Mouse (Mus musculus): Measurements from ENCODE around the gene Sfn.
"Not testable (repeated sequence)": the region's sequence is repeated elsewhere in the genome, so short reads cannot be mapped to it uniquely, and the experiment has no call there.

The Sfn gene

DNA sequence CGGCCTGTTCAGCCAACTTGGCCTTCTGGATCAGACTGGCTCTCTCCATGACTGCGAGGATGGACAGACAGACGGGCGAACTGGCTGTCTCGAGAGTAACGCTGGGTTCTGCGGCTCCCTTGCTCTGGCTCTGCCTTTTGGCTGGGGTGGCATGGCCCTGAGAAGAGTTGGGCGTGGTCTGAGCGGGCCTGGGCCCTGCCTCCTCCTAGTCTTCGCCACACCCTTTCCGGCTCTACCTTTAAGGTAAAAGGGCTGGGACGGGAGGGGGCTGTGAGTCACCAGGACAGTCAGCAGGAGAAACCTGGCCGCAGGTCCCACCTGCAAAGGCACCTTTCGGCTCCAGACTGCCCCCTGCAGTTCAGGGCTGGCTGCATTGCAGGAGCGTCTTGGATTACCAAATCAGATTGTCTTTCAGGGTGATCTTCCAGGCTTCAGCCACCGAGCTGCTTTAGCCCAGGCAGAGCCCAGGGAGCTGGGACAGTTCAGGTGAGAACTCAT lies at the start of gene Sfn:
TSS of gene Sfn (minus strand) at position 448 of the 498 bp plus-strand sequence.
- no peak for DNase-seq (ENCODE audit: low read depth)

DNA sequence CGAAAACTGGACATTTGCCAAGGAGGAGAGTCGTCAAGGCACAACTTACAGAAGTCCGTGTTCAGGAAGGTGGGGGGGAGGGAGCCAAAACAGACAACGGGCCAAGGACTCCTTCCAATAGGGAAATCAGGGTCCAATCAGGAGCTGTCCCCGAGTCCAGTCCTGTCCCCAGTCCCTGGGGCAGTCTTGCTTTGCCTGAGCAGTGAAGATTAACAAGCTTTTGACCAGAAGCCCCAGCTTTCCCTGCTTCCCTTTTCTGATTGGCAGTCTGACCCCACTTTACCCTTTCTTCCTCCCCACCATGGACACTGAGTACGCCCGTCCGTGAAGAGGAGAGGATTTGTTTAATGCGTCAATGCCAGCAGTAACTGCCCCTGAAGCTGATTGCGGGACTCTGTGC lies 49.5 kb upstream of the Sfn start:
- no peak for DNase-seq (ENCODE audit: low read depth)

DNA sequence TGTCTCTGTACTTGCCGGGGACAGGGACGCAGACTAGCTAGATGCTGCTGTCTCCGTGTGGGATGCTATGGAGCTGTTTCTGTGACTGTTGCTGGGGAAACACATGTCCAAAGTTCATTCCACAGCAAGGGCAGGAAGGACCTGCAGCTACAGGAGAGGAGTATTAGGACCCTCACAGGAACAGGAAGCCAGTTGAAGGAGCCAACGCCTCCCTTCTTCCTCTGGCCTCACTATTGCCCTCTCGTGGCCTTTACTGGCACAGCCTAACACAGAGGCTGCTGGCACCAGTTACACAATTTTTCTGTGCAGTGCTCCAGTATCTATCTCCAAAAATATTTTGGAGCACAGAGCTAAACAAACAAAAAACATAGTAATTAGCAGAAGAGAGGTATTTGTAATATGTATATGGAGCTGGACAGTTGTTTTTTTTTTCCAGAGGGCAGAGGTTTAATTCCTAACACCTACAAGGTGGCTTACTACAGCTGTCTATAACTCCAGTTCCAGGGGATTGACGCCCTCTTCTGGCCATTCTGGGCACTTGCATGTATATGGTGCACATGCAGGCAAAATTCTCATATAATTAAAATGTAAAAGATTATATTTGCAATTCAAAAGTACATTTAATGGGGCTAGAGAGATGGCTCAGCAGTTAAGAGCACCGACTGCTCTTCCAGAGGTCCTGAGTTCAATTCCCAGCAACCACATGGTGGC lies 48.2 kb upstream of the Sfn start, which contains the start of gene Zdhhc18:
TSS of gene Zdhhc18 (minus strand) at position 166 of the 711 bp plus-strand sequence.
- peak; percentile 85 for DNase-seq (ENCODE audit: low read depth)

DNA sequence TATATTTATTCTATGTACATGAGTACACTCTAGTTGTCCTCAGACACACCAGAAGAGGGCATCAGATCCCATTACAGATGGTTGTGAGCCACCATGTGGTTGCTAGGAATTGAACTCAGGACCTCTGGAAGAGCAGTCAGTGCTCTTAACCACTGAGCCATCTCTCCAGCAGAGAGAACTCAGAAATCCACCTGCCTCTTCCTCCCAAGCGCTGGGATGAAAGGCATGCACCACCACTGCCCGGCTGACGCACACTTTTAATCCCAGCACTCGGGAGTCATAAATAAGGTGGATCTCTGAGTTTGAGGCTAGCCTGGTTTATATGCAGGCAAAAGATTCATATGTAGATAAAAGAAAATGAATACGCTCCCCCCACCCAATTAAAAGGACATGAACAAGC lies 47.5 kb upstream of the Sfn start:
- not testable (repeated sequence) for DNase-seq (ENCODE audit: low read depth)

DNA sequence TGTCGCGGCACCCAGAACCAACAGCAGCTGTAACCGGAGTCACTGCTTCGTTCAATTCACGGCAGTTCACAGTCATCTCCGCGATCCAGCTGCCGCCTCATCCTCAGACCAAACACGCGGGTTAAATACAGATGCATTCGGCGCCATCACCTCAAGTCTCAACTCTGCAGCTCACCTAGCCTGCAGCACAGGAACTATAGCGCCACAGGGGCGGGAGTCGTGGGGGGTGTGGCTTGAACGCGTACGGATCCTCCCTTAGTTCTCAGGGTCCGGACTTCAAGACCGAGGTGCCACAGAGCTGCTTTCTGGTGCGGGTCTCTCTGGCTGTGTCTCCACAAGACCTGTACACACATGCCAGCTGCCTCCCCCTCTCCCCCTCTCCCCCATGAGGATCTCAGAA lies 43.7 kb upstream of the Sfn start:
- DNase-seq (ENCODE audit: low read depth) = no peak

DNA sequence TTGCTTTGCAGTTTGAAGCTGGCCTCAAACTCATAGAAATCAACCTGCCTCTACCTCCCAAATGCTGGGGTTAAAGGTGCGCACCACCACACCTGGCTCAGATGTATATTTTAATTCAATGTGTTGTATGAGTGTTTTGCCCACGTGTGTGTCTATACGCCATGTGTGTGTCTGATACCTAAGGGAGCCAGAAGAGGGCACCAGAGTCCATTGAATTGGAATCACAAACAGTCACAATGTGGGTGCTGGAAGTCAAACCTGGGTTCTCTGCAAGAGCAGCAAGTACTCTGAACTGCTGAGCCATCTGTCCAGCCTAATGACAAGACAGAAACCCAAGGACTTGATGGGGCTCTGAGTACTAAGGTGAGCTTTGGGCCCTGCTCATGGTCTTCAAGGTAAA lies 43.2 kb upstream of the Sfn start:
- no peak for DNase-seq (ENCODE audit: low read depth)

DNA sequence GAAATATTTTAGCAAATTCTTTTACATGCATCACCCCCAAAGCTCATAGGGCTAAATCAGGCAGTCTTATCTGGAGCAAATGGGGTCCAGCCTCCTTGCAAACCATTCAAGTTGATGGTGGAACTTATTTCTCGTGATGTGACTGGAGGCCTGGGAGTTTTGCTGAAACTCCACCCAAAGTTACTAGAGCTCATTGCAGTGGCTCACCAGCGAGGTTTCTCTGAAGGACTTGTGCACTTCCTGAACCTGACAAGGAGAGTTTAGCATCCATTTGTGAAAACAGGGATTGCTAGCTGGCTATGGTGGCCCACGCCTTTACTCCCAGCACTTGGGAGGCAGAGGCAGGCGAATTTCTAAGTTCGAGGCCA lies 32.1 kb upstream of the Sfn start:
- DNase-seq (ENCODE audit: low read depth) = no peak

DNA sequence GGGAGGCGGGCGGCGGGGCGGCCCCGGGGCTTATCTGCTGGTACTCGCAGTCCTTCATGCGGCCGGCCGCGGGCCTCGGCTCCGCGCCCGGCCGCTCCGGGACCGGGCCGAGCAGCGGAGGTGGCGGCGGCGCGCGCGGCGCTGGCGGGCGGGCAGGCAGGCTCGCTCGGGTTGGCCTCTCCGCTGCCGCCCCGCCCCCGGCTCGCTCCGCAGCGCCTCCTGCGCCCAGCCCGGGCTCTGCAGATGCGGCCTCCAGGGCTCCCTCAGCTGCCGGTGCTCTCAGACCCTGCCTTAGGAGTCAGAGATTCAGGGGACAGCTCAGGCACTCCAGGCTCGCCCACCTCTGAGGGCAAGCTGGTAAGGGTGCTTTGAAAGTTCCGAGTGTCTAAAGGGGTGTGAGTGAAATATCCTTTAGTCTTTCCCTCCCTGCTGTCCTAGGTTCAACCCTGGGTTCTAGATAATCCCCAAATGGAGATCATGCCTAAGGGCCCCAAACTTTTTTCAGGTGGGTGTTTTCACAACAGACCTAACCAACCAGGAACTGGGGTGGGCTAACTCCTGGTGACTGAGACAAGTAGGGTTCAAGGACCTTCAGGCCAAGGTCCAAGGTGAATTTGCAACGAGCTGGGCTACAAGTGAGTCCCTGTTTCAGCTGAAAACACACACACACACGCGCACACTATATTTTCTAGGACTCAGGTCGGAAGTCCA lies 31.5 kb upstream of the Sfn start:
- peak; percentile 66 for DNase-seq (ENCODE audit: low read depth)

DNA sequence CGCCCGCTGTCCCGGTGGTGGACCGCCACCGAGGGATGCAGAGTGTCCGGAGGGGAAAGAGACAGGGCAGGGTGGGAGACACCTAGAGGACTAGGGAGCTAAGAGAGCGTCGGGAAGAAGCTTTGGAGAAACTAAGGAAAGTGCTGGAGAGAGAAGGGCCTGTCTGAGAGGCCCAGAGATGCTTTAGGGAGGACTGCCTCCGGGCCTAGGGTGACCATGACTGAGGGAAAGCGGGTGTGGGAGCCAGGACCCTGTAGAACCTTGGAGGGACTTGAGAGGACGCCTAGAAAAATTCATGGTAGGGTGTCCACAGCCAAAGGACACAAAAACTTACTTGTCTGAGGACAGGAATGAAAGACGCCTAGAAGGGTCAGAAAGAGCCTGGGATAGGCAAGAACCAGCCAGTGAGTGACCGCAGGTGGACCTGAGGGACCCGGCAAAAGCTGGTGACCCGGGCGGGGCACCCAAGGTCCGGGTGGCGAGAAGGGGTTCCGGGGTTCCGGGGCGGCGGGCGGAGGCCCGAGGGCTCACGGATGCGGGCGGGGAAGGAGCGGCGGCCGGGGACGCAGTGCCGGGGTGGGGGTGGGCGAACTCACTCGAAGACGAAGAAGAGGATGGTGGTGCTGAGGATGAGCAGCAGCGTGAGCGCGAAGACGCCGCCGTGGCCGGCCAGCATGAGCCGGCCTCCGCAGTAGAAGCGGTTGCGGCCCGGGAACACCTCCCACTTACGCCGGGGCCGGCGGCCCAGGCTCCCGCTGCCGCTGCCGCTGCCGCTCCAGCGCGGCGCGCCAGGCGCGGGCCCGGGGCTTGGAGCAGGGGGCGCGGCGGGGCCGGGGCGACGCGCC lies 30.7 kb upstream of the Sfn start:
- no peak for DNase-seq (ENCODE audit: low read depth)

DNA sequence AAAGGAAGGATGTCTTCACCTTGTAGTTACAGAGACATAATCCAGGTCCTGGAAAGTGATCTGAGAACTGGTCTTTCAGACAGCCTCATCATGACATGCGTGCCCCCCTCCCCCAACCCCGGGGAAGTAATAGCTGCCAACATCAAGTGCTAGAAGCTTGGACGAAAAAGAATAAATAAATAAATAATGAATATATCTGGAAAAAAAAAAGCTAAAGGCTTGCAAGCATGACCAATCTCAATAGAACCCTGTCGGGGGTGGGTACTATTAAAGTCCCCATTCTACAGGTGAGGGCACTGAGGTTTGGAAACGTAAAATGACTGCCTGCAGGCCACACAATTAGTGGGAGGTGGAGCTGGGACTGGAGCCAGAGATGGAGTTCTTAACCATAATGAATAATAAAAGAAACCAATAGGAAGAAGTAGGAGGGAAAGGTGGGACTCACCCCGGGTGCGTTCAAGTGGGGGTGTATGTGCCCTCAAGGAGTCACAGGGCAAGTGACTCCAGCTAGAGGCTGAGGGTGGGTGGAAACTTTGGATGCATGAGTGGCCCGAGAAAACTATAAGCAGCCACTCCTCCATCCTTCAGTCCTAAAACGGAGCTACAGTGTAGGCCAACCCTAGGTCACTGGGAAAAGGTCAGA lies 29.9 kb upstream of the Sfn start:
- DNase-seq (ENCODE audit: low read depth) = no peak

DNA sequence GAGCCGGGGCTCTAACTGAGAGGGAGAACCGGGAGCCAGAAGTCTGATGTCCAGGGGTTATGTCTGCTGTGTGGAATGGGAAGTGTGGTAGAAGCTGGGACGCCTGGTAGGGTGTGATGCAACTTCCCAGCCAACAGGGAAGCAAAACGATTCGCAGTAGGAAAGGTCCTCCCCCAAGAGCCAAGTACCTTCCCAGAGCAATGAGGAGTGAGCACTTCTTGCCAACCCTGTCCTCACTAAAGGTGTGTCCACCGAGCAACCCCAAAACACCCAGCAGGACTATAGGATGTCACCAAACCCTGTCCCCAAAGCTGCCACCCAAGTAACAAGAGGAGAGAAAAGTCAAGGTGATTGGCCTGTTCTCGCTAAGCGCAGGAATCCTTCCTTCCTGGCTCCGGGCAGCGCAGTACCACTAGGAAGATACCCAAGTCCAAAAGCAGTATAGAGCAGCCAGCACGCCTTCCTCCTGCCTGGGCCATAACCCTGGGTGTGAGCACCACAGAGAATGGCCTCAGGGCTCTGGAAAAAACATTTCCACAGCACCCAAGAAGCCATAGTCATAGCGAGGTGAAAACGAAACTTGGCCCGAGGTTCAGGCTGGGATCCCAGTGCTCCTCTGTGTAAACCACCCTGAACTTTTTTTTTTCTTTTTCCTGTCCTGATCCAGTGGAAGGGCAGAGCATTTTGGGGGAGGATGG lies 29.3 kb upstream of the Sfn start:
- no peak for DNase-seq (ENCODE audit: low read depth)

DNA sequence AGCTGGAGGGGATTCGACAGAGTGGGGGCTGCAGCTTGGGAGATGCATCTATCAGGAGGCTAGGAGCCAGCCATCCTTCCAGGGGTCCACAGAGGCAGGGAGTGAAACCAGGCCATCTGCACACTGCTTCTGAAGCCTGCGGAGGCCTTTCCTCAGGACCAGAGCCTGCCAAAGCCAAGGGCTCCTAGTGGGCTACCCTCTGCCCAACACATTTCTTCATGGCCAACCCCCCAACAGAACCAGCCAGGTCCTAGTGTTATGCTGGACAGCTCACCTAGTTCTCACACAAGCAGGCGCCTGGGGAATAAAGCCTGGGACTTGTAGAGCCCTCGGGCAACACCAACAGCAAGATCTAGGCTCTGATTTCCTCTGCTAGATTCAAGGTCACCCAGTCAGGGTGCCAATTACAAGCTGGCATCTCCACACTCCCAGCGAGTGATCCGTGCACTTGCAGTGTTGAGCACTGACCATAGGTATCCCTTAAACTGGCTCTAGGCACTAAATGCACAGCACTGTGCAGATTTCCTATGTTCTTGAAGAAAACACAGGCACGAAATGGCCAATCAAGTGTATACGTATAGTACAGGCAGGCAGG lies 28.5 kb upstream of the Sfn start:
- no peak for DNase-seq (ENCODE audit: low read depth)

DNA sequence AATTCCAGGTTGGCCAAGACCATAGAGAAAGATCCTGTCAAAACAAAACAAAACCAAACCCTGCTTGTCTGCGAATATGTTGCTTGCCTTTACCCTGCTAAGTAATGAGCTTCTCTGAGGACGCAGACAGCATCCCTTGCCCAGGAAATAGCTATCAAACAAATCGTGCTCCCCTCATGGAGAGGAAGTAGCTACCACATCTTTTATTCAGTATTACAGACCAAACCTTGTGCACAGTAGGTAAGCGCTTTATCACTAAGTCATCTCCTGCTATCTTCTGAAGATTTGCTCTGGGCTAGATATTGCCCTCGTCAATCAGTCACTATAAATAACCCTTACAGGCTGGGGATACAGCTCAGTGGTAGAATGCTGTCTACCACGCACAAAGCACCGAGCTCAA lies 27.2 kb upstream of the Sfn start:
- no peak for DNase-seq (ENCODE audit: low read depth)

DNA sequence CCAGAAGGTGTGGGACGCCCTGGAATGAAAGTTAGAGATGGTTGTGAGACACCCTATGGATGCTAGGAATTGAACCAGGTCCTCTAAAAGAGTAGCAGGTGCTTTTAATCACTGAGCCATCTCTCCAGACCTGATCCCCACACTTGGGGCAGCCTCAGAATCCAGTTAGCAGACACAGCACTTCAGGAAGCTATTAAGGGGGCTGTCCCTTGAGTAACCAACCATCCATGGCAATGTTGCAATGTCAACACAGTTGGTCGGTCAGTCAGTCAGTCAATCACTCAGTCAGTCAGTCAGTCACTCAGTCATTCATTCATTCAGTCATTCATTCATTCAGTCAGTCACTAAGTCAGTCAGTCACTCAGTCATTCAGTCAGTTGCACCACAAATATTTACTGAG lies 26.5 kb upstream of the Sfn start:
- DNase-seq (ENCODE audit: low read depth) = no peak

DNA sequence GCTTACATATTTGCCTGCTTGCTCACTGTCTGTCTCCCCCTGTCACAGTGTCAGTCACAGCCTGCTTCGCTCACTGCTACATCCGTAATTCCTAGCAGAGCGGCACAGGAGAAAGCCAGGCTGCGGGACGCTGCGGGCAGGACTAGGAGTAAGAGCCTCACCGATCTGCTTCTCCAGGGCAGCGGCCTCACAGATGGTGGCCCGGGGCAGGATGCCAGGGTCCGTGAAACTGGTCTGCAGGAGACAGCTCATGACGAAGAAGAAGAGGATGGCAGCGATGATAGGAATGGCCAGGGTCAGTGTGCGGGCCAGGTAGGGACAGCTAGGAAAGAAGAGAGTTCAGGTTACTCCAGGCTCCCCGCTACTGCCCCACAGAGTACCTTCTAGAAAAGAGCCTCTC lies 25.1 kb upstream of the Sfn start:
- DNase-seq (ENCODE audit: low read depth) = no peak

DNA sequence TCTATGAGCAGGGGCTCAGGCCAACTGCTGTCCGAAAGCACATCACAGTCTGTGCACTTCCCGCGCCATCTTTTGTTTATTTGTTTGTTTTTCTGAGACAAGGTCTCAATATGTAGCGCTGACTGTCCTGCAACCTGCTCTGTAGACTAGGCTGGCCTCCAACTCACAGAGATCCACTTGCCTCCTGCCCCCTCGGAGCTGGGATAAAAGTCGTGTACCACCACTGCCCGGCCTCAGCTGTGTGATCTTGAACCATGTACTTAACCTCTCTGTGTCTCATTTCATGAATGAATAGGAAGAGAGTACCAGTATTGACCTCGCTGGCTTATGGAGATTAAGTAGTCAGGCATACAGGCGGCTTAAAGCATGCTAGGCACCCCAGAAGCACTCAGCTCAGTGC lies 24.7 kb upstream of the Sfn start:
- DNase-seq (ENCODE audit: low read depth) = no peak

DNA sequence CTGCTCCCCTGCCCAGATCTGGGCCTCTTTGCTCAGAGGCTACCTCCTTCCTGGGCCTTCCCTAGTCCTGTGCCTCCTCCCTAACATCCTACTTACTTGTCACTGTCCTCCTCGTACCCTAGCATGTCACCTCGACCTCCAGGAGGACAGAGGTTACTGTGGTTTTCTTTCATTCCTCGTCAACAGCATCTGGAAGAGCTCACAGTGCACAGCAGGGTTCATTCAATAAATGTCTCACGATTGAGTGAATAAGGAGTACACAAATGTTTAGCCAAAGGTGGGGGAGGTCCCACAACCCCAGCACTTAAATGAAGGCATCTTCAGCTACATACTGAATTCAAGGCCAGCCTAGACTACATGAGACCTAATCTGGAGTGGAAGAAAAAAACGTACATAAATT lies 24.3 kb upstream of the Sfn start:
- DNase-seq (ENCODE audit: low read depth) = no peak

DNA sequence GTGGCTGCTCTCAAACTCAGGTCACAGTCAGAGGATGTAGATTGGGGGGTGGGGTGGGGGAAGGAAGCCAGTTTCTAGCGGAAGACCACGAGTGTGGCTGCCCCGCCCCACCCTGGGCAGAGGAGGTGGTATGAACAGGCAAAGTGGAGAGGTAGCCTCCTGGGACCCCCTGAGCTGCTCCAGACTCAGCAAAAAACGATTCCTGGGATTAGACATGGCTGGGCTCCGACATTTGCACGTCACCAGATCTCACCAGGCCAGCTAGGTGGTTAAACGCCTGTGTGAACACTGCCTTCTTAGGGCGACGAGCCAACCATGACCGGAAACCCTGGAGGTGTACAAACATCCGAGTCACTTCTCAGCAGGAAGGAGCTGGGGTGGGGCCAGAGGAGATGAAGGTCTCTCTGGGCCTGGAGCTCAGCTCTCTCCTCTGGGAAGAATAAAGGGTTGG lies 23.7 kb upstream of the Sfn start:
- peak; percentile 44 for DNase-seq (ENCODE audit: low read depth)

DNA sequence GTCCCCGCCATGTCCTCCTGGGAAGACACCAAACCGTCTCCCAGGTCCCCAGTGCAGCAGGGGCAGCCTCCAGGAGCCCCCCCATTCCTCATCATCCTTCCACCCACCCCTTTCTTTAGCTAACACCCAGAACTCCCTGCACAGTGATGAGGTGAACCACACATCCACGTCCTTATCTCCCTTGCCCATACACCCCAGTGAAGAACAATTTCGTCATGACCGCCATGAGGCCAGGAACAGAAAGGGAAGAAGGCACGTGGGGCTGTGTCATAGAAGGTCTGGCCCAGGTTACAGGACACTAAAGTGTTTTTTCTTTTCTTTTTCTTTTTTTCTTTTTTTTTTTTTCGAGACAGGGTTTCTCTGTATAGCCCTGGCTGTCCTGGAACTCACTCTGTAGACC lies 22.9 kb upstream of the Sfn start:
- DNase-seq (ENCODE audit: low read depth) = no peak

DNA sequence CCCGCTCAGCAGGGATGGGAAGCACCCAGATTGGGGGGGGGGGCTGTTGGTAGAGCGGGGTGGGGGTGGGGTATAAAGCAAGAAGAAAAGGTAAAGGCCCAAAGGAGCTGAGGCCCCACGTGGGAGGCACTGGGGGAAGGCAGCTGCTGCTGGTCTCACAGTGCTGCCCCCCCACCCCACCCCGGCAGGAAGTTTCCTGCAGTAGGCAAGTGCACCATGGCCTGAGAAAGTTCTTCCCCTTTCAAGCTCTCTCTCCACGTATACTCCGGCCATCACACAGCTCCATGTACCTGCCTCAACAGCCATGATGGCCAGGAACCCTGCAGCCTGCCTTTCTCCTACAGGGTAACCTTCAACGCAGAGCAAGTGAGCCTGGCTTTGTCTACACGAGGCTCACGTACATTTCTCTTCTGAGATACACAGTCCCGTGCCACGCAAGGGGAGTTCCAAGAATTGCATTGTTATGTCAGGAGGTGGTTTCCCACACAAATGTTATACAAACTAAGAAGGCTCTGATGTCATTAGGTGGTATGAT lies 20.3 kb upstream of the Sfn start:
- DNase-seq (ENCODE audit: low read depth) = no peak

DNA sequence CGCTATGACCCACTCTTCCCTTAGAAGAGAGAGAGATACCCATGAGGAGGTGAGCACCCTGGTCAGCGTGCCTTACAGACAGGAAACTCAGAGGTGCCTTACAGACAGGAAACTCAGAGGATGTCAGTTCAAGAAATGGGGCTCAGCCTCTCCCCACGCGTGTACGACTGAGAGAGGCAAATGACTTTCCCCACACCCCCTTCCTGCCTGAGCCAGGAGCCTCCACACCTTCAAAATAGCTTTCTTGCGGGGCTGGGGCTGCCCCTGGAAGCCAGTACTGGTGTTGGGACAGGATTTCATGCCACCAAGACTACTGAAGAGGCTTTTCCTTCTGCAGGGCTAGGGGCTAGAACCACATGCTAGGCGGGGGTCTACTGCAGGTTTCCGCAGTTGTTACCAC lies 18.7 kb upstream of the Sfn start:
- no peak for DNase-seq (ENCODE audit: low read depth)
